Mouse (Mus musculus) midbrain, embryonic 10.5 days (tissue): ENCODE measurements around the gene Kcnk7. TPM values are rescaled to one million over a fixed set of nuclear protein-coding genes. Genes with fewer than 3 reads are reported as not detected.

Experiments
- DNase-seq: peaks from one replicate; pipeline ENCODE4 v3.0.0-alpha.2; 2017; ENCODE audit warnings: low spot score
- H3K27ac ChIP-seq: fragments of 300-500 bp; sonication (generic); replicated peaks from 2 replicates; pipeline ENCODE4 v1.5.1; 2016; ENCODE audit warnings: mild to moderate bottlenecking
- H3K27me3 ChIP-seq: fragments of 300-500 bp; sonication (generic); 2 replicates; pipeline ENCODE4 v1.6.1; 2016; ENCODE audit warnings: low read depth, mild to moderate bottlenecking; ENCODE audit not compliant: poor library complexity, severe bottlenecking
- H3K36me3 ChIP-seq: fragments of 300-500 bp; sonication (generic); 2 replicates; pipeline ENCODE4 v1.6.1; 2016; ENCODE audit warnings: mild to moderate bottlenecking, moderate library complexity
- H3K4me1 ChIP-seq: fragments of 300-500 bp; sonication (generic); 2 replicates; pipeline ENCODE4 v1.6.1; 2016
- H3K4me3 ChIP-seq: fragments of 300-500 bp; sonication (generic); 2 replicates; pipeline ENCODE4 v1.5.1; 2016; ENCODE audit warnings: mild to moderate bottlenecking, moderate library complexity
- H3K9me3 ChIP-seq: fragments of 300-500 bp; sonication (generic); replicated peaks from 2 replicates; pipeline ENCODE4 v1.6.1; 2016; ENCODE audit warnings: mild to moderate bottlenecking
- WGBS: fragments of 180-500 bp; shearing (Covaris S2); methylation state at CpG from one replicate; pipeline ENCODE4 v1.1.7; 2016; 5-methylcytosine and 5-hydroxymethylcytosine counted together
- microRNA-seq: library from miRNA; unstranded; fragments of <30 nt; microRNA quantifications from one replicate; pipeline ENCODE4, GENCODE M21; 2017
- polyA plus RNA-seq: library from polyadenylated mRNA; unstranded; fragments of >200 nt; fragmentation: Nextera tagmentation; extraction: Ambion mirVana; gene quantifications from 2 replicates; pipeline ENCODE4 v1.2.1, GENCODE M21; 2016

The Kcnk7 gene
- polyA plus RNA-seq, 1 experiment from 2014 or later: not detected

DNA sequence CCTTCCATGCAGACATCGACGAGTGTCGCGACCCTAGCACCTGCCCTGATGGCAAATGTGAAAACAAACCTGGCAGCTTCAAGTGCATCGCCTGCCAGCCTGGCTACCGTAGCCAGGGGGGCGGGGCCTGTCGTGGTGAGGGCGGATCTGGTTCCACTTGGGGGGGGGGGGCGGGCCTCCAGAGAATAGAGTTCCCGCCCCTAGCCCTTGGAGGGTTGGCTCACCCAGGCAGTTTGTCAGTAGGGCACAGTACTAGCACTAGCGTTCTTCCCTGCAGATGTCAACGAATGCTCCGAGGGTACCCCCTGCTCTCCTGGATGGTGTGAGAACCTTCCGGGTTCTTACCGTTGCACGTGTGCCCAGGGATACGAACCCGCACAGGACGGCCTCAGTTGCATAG, 47.6 kb downstream of the Kcnk7 start:
- 6% methylated on average over 20 of the region's 20 CpGs for WGBS
- peaks cover 30% of the 10 kb centered on the region for H3K4me1 ChIP-seq
- peaks cover 99% of the 10 kb centered on the region for H3K27me3 ChIP-seq
- no peaks in the 10 kb centered on the region for H3K9me3 ChIP-seq
- no peaks in the 10 kb centered on the region for H3K36me3 ChIP-seq
- peak overlapping the region; percentile 36 for H3K4me3 ChIP-seq
- no peak for DNase-seq
- H3K27ac ChIP-seq: no peak overlapping the region

DNA sequence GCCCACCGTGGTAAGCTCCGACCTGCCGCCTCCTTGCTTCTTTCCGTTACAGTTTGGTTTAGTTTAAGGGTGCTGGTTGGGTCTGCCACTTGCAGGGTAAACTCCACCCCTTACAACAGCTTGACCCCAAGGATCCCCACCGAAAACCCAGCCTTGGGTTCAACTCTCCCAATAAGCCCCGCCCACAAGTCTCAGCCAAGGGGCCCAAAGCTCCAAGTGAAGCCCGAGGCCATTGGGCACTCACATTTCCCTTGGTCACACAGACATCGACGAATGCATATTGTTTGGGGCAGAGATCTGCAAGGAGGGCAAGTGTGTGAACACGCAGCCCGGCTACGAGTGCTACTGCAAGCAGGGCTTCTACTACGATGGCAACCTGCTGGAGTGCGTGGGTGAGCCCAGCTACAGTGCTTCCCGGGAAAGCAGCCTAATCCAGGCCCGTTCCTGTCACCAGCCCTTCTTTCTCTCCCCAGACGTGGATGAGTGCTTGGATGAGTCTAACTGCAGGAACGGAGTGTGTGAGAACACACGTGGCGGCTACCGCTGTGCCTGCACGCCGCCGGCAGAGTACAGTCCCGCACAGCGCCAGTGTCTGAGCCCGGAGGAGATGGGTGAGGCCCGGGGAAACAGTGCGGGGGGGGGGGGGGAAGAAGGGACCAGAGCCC, 52.3 kb downstream of the Kcnk7 start:
- WGBS: 5% methylated on average over 28 of the region's 29 CpGs
- peaks cover 85% of the 10 kb centered on the region for H3K27me3 ChIP-seq
- H3K4me3 ChIP-seq: peak overlapping the region; percentile 45
- H3K4me1 ChIP-seq: peaks cover 23% of the 10 kb centered on the region
- DNase-seq: peak; percentile 44
- H3K27ac ChIP-seq: no peak overlapping the region; the same call in 1 of the 2 replicates
- peaks cover 43% of the 10 kb centered on the region for H3K36me3 ChIP-seq
- no peaks in the 10 kb centered on the region for H3K9me3 ChIP-seq

Small RNAs within 50 kb of the gene (microRNA-seq; reads per million reads assigned to microRNA genes)
- gene Mir6987: not detected

Other genes starting within 250 kb of the Kcnk7 start
- 5.5 and 6.0 TPM in 2 replicates for gene Ccdc85b, start 246.5 kb upstream of the Kcnk7 start, polyA plus RNA-seq
- 98.0 and 111 TPM in 2 replicates for gene Fibp, start 243.8 kb upstream of the Kcnk7 start, polyA plus RNA-seq
- gene Ctsw, start 235.9 kb upstream of the Kcnk7 start, polyA plus RNA-seq: 1.7 and 2.7 TPM in 2 replicates
- 67.6 and 69.1 TPM in 2 replicates for gene Efemp2, start 230.4 kb upstream of the Kcnk7 start, polyA plus RNA-seq
- gene Mus81, start 216.0 kb upstream of the Kcnk7 start, polyA plus RNA-seq: 41.3 and 47.0 TPM in 2 replicates
- gene Cfl1, start 213.9 kb upstream of the Kcnk7 start, polyA plus RNA-seq: 3,131 and 3,331 TPM in 2 replicates
- gene 1700020D05Rik, start 200.6 kb upstream of the Kcnk7 start, polyA plus RNA-seq: not detected in 2 replicates
- 9.6 and 15.3 TPM in 2 replicates for gene Snx32, start 193.8 kb upstream of the Kcnk7 start, polyA plus RNA-seq
- gene Ovol1, start 143.7 kb upstream of the Kcnk7 start, polyA plus RNA-seq: 0.16 and 0.29 TPM in 2 replicates
- 1.6 and 2.3 TPM in 2 replicates for gene Ap5b1, start 136.3 kb upstream of the Kcnk7 start, polyA plus RNA-seq
- 186 and 200 TPM in 2 replicates for gene Rnaseh2c, start 102.5 kb upstream of the Kcnk7 start, polyA plus RNA-seq
- gene Kat5, start 94.1 kb upstream of the Kcnk7 start, polyA plus RNA-seq: 65.6 and 74.8 TPM in 2 replicates
- gene Rela, start 66.9 kb upstream of the Kcnk7 start, polyA plus RNA-seq: 28.7 and 31.2 TPM in 2 replicates
- 22.3 and 22.9 TPM in 2 replicates for gene Sipa1, start 40.7 kb upstream of the Kcnk7 start, polyA plus RNA-seq
- gene Map3k11, start 15.6 kb upstream of the Kcnk7 start, polyA plus RNA-seq: 28.7 and 29.9 TPM in 2 replicates
- 22.8 and 25.6 TPM in 2 replicates for gene Pcnx3, start 15.5 kb upstream of the Kcnk7 start, polyA plus RNA-seq
- gene Ehbp1l1, start 21.9 kb downstream of the Kcnk7 start, polyA plus RNA-seq: 9.3 and 9.5 TPM in 2 replicates
- gene Fam89b, start 25.3 kb downstream of the Kcnk7 start, polyA plus RNA-seq: 141 and 160 TPM in 2 replicates
- gene Ltbp3, start 36.5 kb downstream of the Kcnk7 start, polyA plus RNA-seq: 2.9 and 3.1 TPM in 2 replicates
- gene Scyl1, start 67.1 kb downstream of the Kcnk7 start, polyA plus RNA-seq: 68.3 and 71.3 TPM in 2 replicates
- 33.8 and 34.9 TPM in 2 replicates for gene Frmd8, start 170.9 kb downstream of the Kcnk7 start, polyA plus RNA-seq
- gene Slc25a45, start 173.4 kb downstream of the Kcnk7 start, polyA plus RNA-seq: 2.3 and 2.6 TPM in 2 replicates
- 9.5 and 10.8 TPM in 2 replicates for gene Tigd3, start 189.8 kb downstream of the Kcnk7 start, polyA plus RNA-seq
- gene Dpf2, start 208.6 kb downstream of the Kcnk7 start, polyA plus RNA-seq: 242 and 245 TPM in 2 replicates
- gene Cdc42ep2, start 220.4 kb downstream of the Kcnk7 start, polyA plus RNA-seq: 1.8 and 2.2 TPM in 2 replicates